Mouse (Mus musculus): ENCODE results near the gene Tmem255b. TPM values are rescaled to one million over a fixed set of nuclear protein-coding genes. Genes with fewer than 3 reads are reported as not detected.

Gene Tmem255b
- polyA plus RNA-seq, 1 experiment from 2014 or later = not detected

Other genes with a start within 250 kb of the Tmem255b start
- gene Grtp1, start 234.6 kb upstream of the Tmem255b start, polyA plus RNA-seq (2016; fragmentation: Nextera tagmentation; extraction: Ambion mirVana) = 16.4 and 17.1 TPM in 2 replicates
- 0.28 TPM in 1 of 2 replicates, not detected in the other for gene Adprhl1, start 181.0 kb upstream of the Tmem255b start, polyA plus RNA-seq (2016; fragmentation: Nextera tagmentation; extraction: Ambion mirVana)
- 30.9 and 33.5 TPM in 2 replicates for gene Dcun1d2, start 147.1 kb upstream of the Tmem255b start, polyA plus RNA-seq (2016; fragmentation: Nextera tagmentation; extraction: Ambion mirVana)
- 36.5 and 47.8 TPM in 2 replicates for gene Tmco3, start 147.0 kb upstream of the Tmem255b start, polyA plus RNA-seq (2016; fragmentation: Nextera tagmentation; extraction: Ambion mirVana)
- 173 and 178 TPM in 2 replicates for gene Tfdp1, start 96.4 kb upstream of the Tmem255b start, polyA plus RNA-seq (2016; fragmentation: Nextera tagmentation; extraction: Ambion mirVana)
- gene Atp4b, start 38.4 kb upstream of the Tmem255b start, polyA plus RNA-seq (2016; fragmentation: Nextera tagmentation; extraction: Ambion mirVana) = not detected in 2 replicates
- 0.03 TPM in 1 of 2 replicates, not detected in the other for gene Grk1, start 30.1 kb upstream of the Tmem255b start, polyA plus RNA-seq (2016; fragmentation: Nextera tagmentation; extraction: Ambion mirVana)
- 17.0 and 18.0 TPM in 2 replicates for gene Gas6, start 59.3 kb downstream of the Tmem255b start, polyA plus RNA-seq (2016; fragmentation: Nextera tagmentation; extraction: Ambion mirVana)
- not detected in 2 replicates for gene 1700029H14Rik, start 127.3 kb downstream of the Tmem255b start, polyA plus RNA-seq (2016; fragmentation: Nextera tagmentation; extraction: Ambion mirVana)
- 22.7 and 23.7 TPM in 2 replicates for gene Rasa3, start 242.4 kb downstream of the Tmem255b start, polyA plus RNA-seq (2016; fragmentation: Nextera tagmentation; extraction: Ambion mirVana)

All from midbrain, embryonic 12.5 days (tissue).